Mouse (Mus musculus) liver, adult 2 months (tissue): ENCODE measurements around the gene Trip13. TPM values are rescaled to one million over a fixed set of nuclear protein-coding genes. Genes with fewer than 3 reads are reported as not detected.

Source experiments
- DNase-seq: peaks from one replicate; pipeline ENCODE4 v3.0.0-alpha.2; 2011; ENCODE audit warnings: low read depth, low spot score; ENCODE audit errors: extremely low read depth
- H3K27ac ChIP-seq: fragments of 200-500 bp; replicated peaks from 2 replicates; pipeline ENCODE4 v1.5.1; 2012; ENCODE audit warnings: low read depth, mild to moderate bottlenecking, control low read depth, inconsistent platforms, low read length; ENCODE audit not compliant: insufficient read depth
- H3K27me3 ChIP-seq: fragments of 200-500 bp; 2 replicates; pipeline ENCODE4 v1.6.1; 2012; ENCODE audit warnings: mild to moderate bottlenecking, moderate library complexity, low read length, inconsistent platforms; ENCODE audit not compliant: control insufficient read depth, insufficient read depth
- H3K36me3 ChIP-seq: fragments of 200-500 bp; 2 replicates; pipeline ENCODE4 v1.6.1; 2012; ENCODE audit warnings: low read length, inconsistent platforms; ENCODE audit not compliant: control insufficient read depth, insufficient read depth
- H3K4me1 ChIP-seq: fragments of 200-500 bp; 2 replicates; pipeline ENCODE4 v1.6.1; 2011; ENCODE audit warnings: low read length; ENCODE audit not compliant: control insufficient read depth, insufficient read depth
- H3K4me3 ChIP-seq: fragments of 200-500 bp; 2 replicates; pipeline ENCODE4 v1.5.1; 2011; ENCODE audit warnings: low read depth, mild to moderate bottlenecking, control low read depth, low read length, moderate library complexity; ENCODE audit not compliant: insufficient read depth
- H3K79me2 ChIP-seq: fragments of 200-500 bp; 2 replicates; pipeline ENCODE4 v1.6.1; 2012; ENCODE audit warnings: inconsistent platforms, mild to moderate bottlenecking, low read length, moderate library complexity; ENCODE audit not compliant: control insufficient read depth, insufficient read depth
- H3K9ac ChIP-seq: fragments of 200-500 bp; 2 replicates; pipeline ENCODE4 v1.6.1; 2012; ENCODE audit warnings: low read depth, mild to moderate bottlenecking, control low read depth, inconsistent platforms, low read length
- CTCF ChIP-seq: fragments of 200-500 bp; IDR thresholded peaks from 2 replicates; pipeline ENCODE4 v1.5.1; 2011; ENCODE audit warnings: low read depth, low read length, control low read depth
- POLR2A ChIP-seq: fragments of 200-500 bp; IDR thresholded peaks from 2 replicates; pipeline ENCODE4 v1.6.1; 2011; ENCODE audit warnings: low read length, control low read depth; ENCODE audit not compliant: insufficient read depth; ENCODE audit errors: extremely low read depth
- WGBS: fragments of 180-500 bp; shearing (Covaris S2); methylation state at CpG from one replicate; pipeline ENCODE4 v1.1.7; 2018; 5-methylcytosine and 5-hydroxymethylcytosine counted together
- polyA plus RNA-seq: library from polyadenylated mRNA; depleted of rRNA; stranded (reverse); fragments of >200 nt; gene quantifications from 2 replicates; pipeline ENCODE4 v1.2.3, GENCODE M21; 2012
- total RNA-seq: library from RNA; depleted of rRNA; stranded (reverse); fragments of >200 nt; gene quantifications from 2 replicates; pipeline ENCODE4 v1.2.3, GENCODE M21; 2014

The Trip13 gene
- total and polyA plus RNA-seq, 2 experiments = 0.24 to 0.37 TPM

DNA sequence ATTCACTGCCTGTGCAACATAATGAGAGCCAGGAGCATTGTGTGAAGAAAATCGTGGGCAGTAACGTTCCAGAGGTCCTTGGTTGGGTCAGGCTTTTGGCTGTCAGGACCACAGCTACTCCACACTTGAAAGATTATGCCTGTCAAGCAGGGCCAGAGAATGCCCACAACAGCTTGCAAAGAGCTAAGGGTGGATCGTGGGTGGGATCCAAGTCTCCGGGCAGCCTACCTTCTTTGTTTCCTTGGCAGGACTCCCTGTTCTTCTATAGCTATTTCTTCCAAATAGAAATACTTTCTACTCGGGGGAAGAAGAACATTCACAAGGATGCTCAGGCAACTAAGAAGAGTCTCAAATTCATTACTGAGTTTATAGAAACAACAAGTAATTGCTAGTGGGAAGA is 30.4 kb downstream of the Trip13 start:
- H3K36me3 ChIP-seq = no peaks in the 10 kb centered on the region
- no peaks in the 10 kb centered on the region for H3K27me3 ChIP-seq
- TF ChIP-seq POLR2A (no peak), CTCF (no peak)
- no peaks in the 10 kb centered on the region for H3K79me2 ChIP-seq
- WGBS = 90% methylated on average over 5 of the region's 5 CpGs
- no peak for DNase-seq
- H3K4me1 ChIP-seq = no peaks in the 10 kb centered on the region
- no peak overlapping the region for H3K27ac ChIP-seq
- H3K9ac ChIP-seq = no peak overlapping the region
- H3K4me3 ChIP-seq = no peak overlapping the region

DNA sequence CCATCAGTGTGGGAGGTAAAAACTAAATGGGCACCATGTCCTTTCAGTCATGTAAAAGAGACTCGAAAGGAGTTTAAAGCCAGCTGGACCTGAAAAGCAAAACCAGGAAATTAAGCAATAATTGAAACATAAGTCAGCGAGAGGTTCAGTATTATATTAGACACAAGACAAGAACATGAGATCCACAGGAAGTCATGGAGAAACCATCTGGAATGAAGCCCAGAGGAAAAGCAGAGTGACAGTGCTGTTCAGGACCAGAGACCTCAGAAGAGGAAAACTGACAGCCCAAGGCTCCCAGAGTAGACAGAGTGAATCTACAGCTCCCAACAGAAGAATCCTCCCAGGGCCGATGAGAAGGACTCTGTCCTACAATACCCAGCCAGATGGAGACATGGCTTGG is 40.0 kb downstream of the Trip13 start:
- TF ChIP-seq CTCF = no peak
- no peak for TF ChIP-seq POLR2A

DNA sequence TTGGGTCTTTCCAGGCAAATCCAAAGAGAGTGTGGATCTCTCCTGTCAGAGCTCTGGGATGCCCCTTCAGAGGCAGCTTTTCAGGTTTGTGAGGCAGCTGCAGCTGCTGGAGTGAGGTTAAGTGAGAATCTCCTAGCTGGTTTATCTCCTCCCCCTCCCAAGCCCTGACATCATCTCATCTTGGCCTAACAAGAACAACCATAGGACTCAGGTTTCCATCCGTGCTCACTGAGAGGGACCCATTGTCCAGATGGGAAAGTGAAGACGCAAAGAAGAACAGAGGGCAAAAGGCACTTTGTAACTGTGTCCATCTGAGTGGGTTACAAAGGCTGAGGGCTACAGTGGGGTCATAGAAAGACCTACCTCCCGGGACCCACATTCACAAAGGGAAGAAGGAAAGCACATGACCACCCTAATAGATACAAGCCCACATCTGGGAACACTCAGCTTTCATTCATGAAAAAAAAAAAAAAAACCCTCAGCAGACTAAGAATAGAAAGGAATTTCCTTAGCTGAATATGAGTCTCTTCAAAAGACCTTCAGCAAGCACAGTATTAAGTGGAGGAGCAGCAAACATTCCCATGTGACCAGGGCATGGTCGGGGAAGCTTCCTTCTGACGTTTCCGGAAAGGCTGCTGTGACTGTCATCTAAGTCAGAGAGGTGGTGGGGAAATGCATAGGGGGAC is 44.9 kb downstream of the Trip13 start:
- Histone ChIP-seq H3K9ac (no peak overlapping the region), H3K36me3 (no peaks in the 10 kb centered on the region), H3K4me3 (no peak overlapping the region), H3K27me3 (no peaks in the 10 kb centered on the region), H3K27ac (peak overlapping the region; percentile 38), H3K4me1 (no peaks in the 10 kb centered on the region), H3K79me2 (no peaks in the 10 kb centered on the region)
- peak; percentile 17 for DNase-seq
- 60% methylated on average over 6 of the region's 6 CpGs for WGBS
- no peak for TF ChIP-seq CTCF
- no peak for TF ChIP-seq POLR2A

More for the DNA sequence above, 40.0 kb downstream of the Trip13 start:
- WGBS = 69% methylated on average over 3 of the region's 3 CpGs
- Histone ChIP-seq H3K79me2 (no peaks in the 10 kb centered on the region), H3K4me3 (no peak overlapping the region), H3K27me3 (no peaks in the 10 kb centered on the region), H3K36me3 (no peaks in the 10 kb centered on the region), H3K9ac (no peak overlapping the region), H3K4me1 (no peaks in the 10 kb centered on the region), H3K27ac (no peak overlapping the region)
- DNase-seq = no peak

DNA sequence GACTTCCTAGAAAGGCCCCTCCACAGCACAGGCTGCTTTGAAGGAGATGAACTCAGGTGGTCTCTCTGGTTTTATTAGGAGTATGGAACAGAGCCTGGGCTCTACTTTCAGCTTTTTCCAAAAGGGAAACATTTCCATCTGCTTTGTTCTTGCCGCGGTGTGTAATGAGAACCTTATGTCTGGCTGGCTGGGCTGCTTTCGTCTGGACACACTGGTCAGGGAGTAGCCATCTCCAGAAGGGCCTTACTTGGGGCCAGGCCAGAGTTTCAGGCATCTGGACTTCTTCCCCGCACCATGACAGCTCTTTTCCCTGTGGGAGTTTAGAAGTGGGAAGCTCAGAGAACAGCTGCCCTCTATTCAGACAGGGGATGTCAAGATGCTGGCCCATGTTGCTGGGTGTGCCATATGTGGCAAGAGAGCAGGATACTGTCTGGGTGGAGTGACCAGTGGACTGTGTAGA is 50.1 kb downstream of the Trip13 start:
- no peak for DNase-seq
- no peaks in the 10 kb centered on the region for H3K4me1 ChIP-seq
- TF ChIP-seq CTCF = no peak
- no peaks in the 10 kb centered on the region for H3K79me2 ChIP-seq
- WGBS = 83% methylated on average over 4 of the region's 4 CpGs
- H3K36me3 ChIP-seq = no peaks in the 10 kb centered on the region
- H3K4me3 ChIP-seq = no peak overlapping the region
- H3K9ac ChIP-seq = no peak overlapping the region
- H3K27ac ChIP-seq = no peak overlapping the region
- H3K27me3 ChIP-seq = no peaks in the 10 kb centered on the region

DNA sequence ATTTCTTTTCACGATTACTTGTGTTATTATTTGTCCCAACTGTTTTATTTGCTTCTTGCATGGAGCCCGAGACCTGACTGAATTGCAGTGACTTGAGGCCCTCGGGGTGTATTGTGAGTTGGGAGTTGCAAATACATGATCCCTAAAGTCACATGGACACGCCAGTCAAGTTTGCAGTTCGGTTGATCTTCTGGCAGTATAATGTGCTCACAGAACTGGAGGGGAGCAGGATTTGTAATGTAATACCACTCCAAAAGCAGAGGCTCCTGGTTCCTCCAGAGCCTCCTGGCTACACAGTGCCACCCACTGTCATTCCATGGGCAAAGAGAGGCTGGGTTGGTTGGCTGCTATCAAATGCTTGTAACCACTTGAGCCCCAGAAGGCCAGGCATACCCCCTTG is 51.0 kb downstream of the Trip13 start:
- no peak for TF ChIP-seq POLR2A
- TF ChIP-seq CTCF = no peak
- Histone ChIP-seq H3K36me3 (no peaks in the 10 kb centered on the region), H3K4me1 (no peaks in the 10 kb centered on the region), H3K9ac (no peak overlapping the region), H3K27ac (no peak overlapping the region), H3K79me2 (no peaks in the 10 kb centered on the region), H3K27me3 (no peaks in the 10 kb centered on the region), H3K4me3 (no peak overlapping the region)
- WGBS = 82% methylated on average over 5 of the region's 5 CpGs
- no peak for DNase-seq

DNA sequence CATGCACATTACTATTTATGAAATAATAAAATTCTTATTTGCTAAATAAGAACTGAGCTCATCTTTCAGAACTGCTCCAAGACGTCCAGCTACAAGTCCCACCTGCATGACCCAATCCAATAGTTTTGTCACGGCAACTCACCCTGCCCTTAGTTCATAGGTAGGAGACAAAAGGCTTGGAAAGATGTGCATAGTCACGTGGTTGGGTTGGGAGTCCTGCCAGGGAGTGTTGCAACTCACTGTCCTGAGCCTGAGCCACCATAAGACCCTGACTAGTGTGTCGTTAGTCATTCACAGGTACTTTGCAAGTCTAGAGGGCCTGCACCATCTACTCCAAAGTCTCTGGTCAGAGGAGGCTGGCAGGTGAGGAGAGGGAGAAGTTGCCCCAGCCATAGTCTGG is 51.5 kb downstream of the Trip13 start:
- no peaks in the 10 kb centered on the region for H3K27me3 ChIP-seq
- H3K27ac ChIP-seq = no peak overlapping the region
- DNase-seq = peak; percentile 48
- no peak for TF ChIP-seq CTCF
- no peak for TF ChIP-seq POLR2A
- H3K79me2 ChIP-seq = no peaks in the 10 kb centered on the region
- 15% methylated on average over 4 of the region's 4 CpGs for WGBS
- H3K4me3 ChIP-seq = no peak overlapping the region
- no peak overlapping the region for H3K9ac ChIP-seq
- no peaks in the 10 kb centered on the region for H3K4me1 ChIP-seq
- H3K36me3 ChIP-seq = no peaks in the 10 kb centered on the region
